Mouse (Mus musculus): Measurements from ENCODE around the gene Hoxa6. TPM values are rescaled to one million over a fixed set of nuclear protein-coding genes. Genes with fewer than 3 reads are reported as not detected.
A peak's percentile ranks its signal among the peaks of the same experiment; 100 is the strongest.

Hoxa6 gene
- polyA plus RNA-seq (2016; fragmentation: Nextera tagmentation; extraction: Ambion mirVana), result not detected in 2 replicates

DNA sequence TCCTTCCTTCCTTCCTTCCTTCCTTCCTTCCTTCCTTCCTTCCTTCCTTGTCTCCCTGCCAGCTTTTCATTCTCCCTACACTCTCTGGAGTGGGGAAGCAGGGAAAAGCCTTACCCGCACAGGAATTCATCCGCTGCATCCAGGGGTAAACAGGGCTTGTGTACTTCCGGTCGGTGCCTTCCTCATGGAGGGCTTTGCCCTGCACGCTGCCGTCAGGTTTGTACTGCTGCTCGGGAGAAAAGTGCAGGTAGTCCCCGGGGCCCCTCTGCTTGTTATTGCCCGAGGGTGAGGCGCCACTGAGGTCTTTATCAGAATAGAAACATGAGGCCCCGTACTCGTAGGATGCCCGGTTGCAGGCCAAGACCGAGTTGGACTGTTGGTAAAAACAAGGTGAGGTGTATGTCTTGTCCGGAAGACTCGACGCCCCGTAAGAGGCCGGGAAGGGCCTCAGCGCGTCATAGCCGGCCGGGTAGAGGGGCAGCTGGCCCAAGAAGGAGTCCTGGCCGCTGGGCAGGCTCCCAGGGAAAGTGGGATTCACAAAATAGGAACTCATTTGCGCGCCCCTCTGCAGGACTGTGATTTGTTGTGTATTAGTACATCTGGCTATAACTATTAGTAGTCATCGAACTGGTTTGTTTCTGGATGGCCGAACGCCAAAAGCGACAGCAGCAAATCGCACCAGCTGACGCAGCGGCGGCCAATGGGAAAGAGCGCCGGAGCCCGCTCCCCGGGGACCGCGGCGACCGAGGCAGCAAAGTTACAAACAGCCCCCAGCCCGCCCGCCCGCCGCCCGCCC is at the start of gene Hoxa6:
TSS of gene Hoxa6 (minus strand) at position 651 of the 796 bp plus-strand sequence.
- H3K36me3 ChIP-seq, result no peaks in the 10 kb centered on the region
- H3K27me3 ChIP-seq (replicated peaks), result peaks cover 98% of the 10 kb centered on the region
- peak within 1 kb of the TSS; percentile 49 for H3K4me2 ChIP-seq
- H3K27ac ChIP-seq (ENCODE audit: poor library complexity, severe bottlenecking), result no peak within 1 kb of the TSS
- H3K4me3 ChIP-seq, result peak within 1 kb of the TSS; percentile 25
- no peak for ATAC-seq (ENCODE audit: insufficient number of reproducible peaks, low FRiP score)
- H3K9ac ChIP-seq, result no peak within 1 kb of the TSS
- WGBS, result 1% methylated on average over 47 of the region's 47 CpGs
- H3K4me1 ChIP-seq (replicated peaks), result peaks cover 30% of the 10 kb centered on the region
- H3K9me3 ChIP-seq (replicated peaks), result no peaks in the 10 kb centered on the region

DNA sequence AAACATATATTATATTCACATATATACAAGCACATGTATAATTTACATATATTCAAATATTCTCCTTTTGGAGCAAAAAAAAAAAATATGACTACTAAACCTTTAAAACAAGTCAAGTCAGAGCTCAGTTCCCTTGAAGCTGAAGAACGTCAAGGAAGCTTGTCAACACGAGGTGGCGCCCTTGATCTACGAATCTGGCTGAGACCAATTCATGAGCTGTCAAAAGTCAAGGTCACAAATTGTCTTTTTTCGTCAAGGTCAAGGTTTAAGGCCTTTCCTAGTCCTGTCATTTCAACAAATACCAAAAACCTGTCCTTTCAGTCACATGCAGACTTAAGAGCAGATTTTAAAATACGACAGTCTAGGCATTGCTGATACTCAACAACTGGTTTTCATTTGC is 48.4 kb upstream of the Hoxa6 start:
- under 1% methylated on average over 6 of the region's 6 CpGs for WGBS

DNA sequence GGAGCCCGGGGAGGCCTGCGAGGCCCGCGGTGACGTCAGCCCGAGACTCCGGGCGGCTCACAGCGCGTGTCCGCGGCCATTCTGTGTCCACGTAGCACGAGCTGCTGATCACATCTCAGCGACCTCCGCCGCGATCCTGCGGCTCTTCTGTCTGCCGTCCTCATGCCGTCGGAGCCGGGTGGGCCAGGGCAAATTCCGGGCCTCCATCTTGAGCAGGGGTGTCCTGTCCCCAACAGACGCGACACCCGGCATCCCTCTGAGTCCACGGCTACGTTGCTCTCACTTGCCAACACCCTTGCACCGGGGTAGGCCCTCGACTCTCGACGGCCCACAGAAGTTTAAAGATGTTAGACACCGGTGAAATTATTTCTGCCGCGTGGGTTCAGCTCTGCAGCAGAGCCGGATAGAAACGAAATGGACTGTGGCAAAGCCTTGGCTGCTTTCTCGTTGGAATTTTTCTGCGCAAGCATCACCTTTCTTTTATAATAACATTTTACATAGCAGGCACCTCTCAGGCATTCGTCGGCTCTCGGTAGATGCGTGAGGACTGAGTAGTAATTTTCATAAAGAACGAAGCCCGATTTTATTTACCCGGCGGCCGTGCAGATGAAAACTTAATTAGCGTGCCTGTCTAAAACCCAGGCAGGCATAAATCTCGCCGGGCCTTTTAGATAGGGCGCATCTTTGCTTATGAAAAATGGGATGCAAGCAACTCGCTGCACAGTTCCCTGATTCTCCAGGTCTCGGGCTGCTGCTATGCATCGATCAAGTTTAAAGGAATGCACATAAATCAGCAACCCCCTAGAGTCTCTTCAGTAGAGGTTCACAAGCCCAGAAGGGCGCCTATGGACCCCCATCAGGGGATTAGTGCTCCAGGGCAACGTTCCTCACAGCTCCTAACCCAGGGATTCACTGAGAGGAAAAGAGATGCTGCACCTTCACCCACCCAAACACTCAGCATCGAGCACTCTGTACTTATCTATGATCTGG is 45.3 kb upstream of the Hoxa6 start:
- under 1% methylated on average over 59 of the region's 59 CpGs for WGBS
- no peak for ATAC-seq (ENCODE audit: insufficient number of reproducible peaks, low FRiP score)
- H3K4me3 ChIP-seq, result 0 out of 2 replicates have a peak overlapping the region, but pooled peaks have one; percentile 1
- no peak overlapping the region for H3K9ac ChIP-seq
- H3K27me3 ChIP-seq (replicated peaks), result peaks cover 78% of the 10 kb centered on the region
- H3K4me1 ChIP-seq (replicated peaks), result peaks cover 4% of the 10 kb centered on the region; the same call in 1 of the 2 replicates
- peak overlapping the region; percentile 14; the same call in 1 of the 2 replicates for H3K4me2 ChIP-seq
- no peaks in the 10 kb centered on the region for H3K36me3 ChIP-seq
- no peaks in the 10 kb centered on the region for H3K9me3 ChIP-seq (replicated peaks)
- H3K27ac ChIP-seq (ENCODE audit: poor library complexity, severe bottlenecking), result no peak overlapping the region

More for the DNA sequence above, 48.4 kb upstream of the Hoxa6 start:
- no peak overlapping the region for H3K4me3 ChIP-seq
- no peaks in the 10 kb centered on the region for H3K36me3 ChIP-seq
- ATAC-seq (ENCODE audit: insufficient number of reproducible peaks, low FRiP score), result no peak
- no peak overlapping the region for H3K27ac ChIP-seq (ENCODE audit: poor library complexity, severe bottlenecking)
- no peak overlapping the region for H3K9ac ChIP-seq
- H3K4me1 ChIP-seq (replicated peaks), result peaks cover 17% of the 10 kb centered on the region; the same call in 1 of the 2 replicates
- no peak overlapping the region for H3K4me2 ChIP-seq
- H3K9me3 ChIP-seq (replicated peaks), result no peaks in the 10 kb centered on the region
- peaks cover 77% of the 10 kb centered on the region for H3K27me3 ChIP-seq (replicated peaks)

DNA sequence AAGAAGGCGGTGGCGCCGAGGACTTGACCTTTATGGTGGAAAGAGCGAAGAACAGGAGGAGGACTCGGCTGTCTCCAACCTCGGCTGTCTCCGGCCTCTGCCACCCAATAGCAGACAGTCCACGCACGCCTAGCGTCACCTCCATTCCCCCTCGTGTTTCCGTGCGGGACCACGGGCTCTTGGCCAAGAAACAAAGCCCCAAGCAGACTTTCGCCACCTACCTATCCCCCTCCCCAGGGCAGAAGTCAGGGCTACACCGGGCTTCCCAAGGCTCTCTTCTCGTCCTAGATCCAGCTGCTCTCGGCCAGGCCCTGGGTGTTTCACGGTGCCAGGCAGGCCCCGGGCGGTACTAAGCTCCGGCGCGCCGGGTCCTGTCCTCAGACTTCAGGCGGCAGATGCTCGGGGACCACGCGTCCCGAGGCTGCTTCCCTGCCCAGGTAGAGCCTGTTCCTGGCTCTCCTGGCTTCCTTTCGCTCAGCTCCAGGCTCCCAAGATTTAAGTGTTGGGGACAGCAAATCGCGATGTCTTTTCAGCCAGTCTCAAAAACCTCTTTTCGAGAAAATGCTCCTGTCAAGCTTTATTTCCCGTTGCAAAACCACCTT is 44.4 kb upstream of the Hoxa6 start:
- Histone ChIP-seq H3K27ac (ENCODE audit: poor library complexity, severe bottlenecking) (no peak overlapping the region), H3K4me3 (0 out of 2 replicates have a peak overlapping the region, but pooled peaks have one; percentile 1), H3K27me3 (replicated peaks) (peaks cover 79% of the 10 kb centered on the region), H3K9ac (no peak overlapping the region), H3K36me3 (no peaks in the 10 kb centered on the region), H3K4me2 (no peak overlapping the region), H3K9me3 (replicated peaks) (no peaks in the 10 kb centered on the region), H3K4me1 (replicated peaks) (peaks cover 4% of the 10 kb centered on the region; the same call in 1 of the 2 replicates)
- ATAC-seq (ENCODE audit: insufficient number of reproducible peaks, low FRiP score), result no peak
- under 1% methylated on average over 35 of the region's 35 CpGs for WGBS

DNA sequence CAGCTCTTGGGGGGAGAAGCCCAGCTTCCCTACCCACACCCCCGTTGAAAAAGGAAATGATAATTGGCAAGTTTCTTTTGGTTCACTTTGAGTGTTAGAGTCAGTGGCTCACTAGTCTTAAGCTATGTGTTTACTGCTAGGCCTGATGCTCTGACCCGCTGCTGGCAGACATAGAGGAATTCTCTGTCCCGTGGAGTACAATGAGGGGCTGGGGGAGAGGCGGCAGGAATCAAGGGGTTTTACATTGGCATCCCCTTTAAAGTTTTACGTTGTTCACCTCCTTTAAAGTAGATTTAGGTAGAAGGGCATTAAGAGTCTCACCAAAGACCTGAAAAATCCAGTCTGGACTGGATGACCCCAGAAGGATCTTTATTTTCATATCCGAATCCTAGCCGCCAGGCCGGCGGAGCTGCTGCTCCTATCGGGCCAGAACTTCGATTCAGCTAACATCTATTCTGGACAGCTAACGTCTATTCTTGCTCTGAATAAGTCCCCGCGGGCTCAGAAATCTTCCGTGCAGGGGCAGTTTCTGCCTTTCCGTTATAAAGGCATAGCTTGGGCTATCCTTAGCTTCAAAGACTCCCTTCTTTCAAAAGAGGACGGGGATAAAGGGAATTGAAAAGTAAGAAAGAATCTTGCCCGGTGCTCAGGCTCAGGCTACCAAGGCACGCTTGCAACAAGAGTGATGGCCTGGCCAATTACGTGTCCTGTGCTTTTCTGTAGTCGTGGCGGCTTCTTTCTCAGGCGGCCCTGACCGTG is 43.7 kb upstream of the Hoxa6 start:
- no peak overlapping the region for H3K4me2 ChIP-seq
- peaks cover 83% of the 10 kb centered on the region for H3K27me3 ChIP-seq (replicated peaks)
- no peaks in the 10 kb centered on the region for H3K9me3 ChIP-seq (replicated peaks)
- peaks cover 4% of the 10 kb centered on the region; the same call in 1 of the 2 replicates for H3K4me1 ChIP-seq (replicated peaks)
- H3K9ac ChIP-seq, result no peak overlapping the region
- ATAC-seq (ENCODE audit: insufficient number of reproducible peaks, low FRiP score), result no peak
- H3K36me3 ChIP-seq, result no peaks in the 10 kb centered on the region
- 2% methylated on average over 24 of the region's 24 CpGs for WGBS
- no peak overlapping the region for H3K27ac ChIP-seq (ENCODE audit: poor library complexity, severe bottlenecking)
- no peak overlapping the region for H3K4me3 ChIP-seq

- H3K27me3 ChIP-seq (replicated peaks), result peaks cover 85% of the 10 kb centered on the region
- no peak overlapping the region for H3K4me2 ChIP-seq
- no peak overlapping the region for H3K9ac ChIP-seq
- no peaks in the 10 kb centered on the region for H3K9me3 ChIP-seq (replicated peaks)
- no peaks in the 10 kb centered on the region for H3K36me3 ChIP-seq
- H3K4me1 ChIP-seq (replicated peaks), result peaks cover 6% of the 10 kb centered on the region; the same call in 1 of the 2 replicates
- no peak overlapping the region for H3K4me3 ChIP-seq
- no peak overlapping the region for H3K27ac ChIP-seq (ENCODE audit: poor library complexity, severe bottlenecking)
- 10% methylated on average over 7 of the region's 7 CpGs for WGBS
- ATAC-seq (ENCODE audit: insufficient number of reproducible peaks, low FRiP score), result no peak
Observed at GRCm38 (mm10) chr6:52251177-52251879, 42.8 kb upstream of the Hoxa6 start.

DNA sequence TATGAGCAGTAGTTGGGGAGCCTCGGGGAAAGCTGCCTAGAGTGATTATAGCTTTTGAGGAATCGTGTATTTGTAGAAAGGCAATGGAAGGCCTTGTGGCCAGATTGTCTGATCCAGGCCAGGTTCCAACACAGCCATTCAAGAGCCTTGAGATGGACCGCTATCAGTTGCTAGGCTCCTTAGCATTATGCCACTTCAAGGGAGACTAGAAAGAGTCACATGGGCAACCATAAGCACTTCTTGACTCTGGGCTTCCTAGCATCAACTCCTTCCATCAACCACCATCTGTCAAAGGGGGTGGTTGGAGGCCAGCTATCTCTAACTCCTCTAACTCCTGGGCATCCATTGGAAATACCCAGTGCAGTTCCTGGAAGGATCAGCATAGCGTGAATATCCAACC is 41.3 kb upstream of the Hoxa6 start:
- H3K4me2 ChIP-seq, result no peak overlapping the region
- 1% methylated on average over 4 of the region's 4 CpGs for WGBS

DNA sequence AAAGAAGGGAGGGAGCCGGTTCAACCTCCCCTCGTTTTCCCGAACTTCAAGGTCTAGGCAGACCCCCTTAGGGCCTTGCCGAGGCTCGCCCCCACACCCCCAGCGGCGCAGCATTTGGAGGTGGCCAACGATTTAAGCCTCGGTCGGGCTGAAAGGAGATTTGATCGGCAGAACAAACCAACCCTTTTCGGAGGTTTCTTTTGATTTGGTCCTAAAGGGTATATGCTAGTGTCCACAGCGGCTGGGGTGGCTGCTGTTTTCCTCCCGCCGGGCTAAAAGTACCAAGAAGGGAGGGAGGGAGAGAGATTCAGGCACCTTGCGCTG is 40.9 kb upstream of the Hoxa6 start:
- whole genome bisulfite sequencing, result 1% methylated on average over 16 of the region's 16 CpGs
- no peak overlapping the region for H3K4me3 ChIP-seq

More for the DNA sequence above, 41.3 kb upstream of the Hoxa6 start:
- Histone ChIP-seq H3K9me3 (replicated peaks) (no peaks in the 10 kb centered on the region), H3K36me3 (no peaks in the 10 kb centered on the region), H3K27me3 (replicated peaks) (peaks cover 92% of the 10 kb centered on the region), H3K4me3 (no peak overlapping the region), H3K27ac (ENCODE audit: poor library complexity, severe bottlenecking) (no peak overlapping the region), H3K4me1 (replicated peaks) (peaks cover 11% of the 10 kb centered on the region; the same call in 1 of the 2 replicates), H3K9ac (no peak overlapping the region)
- no peak for ATAC-seq (ENCODE audit: insufficient number of reproducible peaks, low FRiP score)

GRCm38 (mm10) chr6:52248638-52249414 is 40.3 kb upstream of the Hoxa6 start:
- H3K4me2 ChIP-seq, result no peak overlapping the region; the same call in 1 of the 2 replicates
- peaks cover 12% of the 10 kb centered on the region; the same call in 1 of the 2 replicates for H3K4me1 ChIP-seq (replicated peaks)
- H3K9me3 ChIP-seq (replicated peaks), result no peaks in the 10 kb centered on the region
- ATAC-seq (ENCODE audit: insufficient number of reproducible peaks, low FRiP score), result no peak
- H3K36me3 ChIP-seq, result no peaks in the 10 kb centered on the region
- H3K27me3 ChIP-seq (replicated peaks), result peaks cover 95% of the 10 kb centered on the region
- no peak overlapping the region for H3K27ac ChIP-seq (ENCODE audit: poor library complexity, severe bottlenecking)
- WGBS, result under 1% methylated on average over 27 of the region's 27 CpGs
- no peak overlapping the region for H3K9ac ChIP-seq
- no peak overlapping the region for H3K4me3 ChIP-seq

More for the DNA sequence above, 40.9 kb upstream of the Hoxa6 start:
- H3K4me1 ChIP-seq (replicated peaks), result peaks cover 12% of the 10 kb centered on the region; the same call in 1 of the 2 replicates
- no peak overlapping the region for H3K9ac ChIP-seq
- peaks cover 95% of the 10 kb centered on the region for H3K27me3 ChIP-seq (replicated peaks)
- H3K9me3 ChIP-seq (replicated peaks), result no peaks in the 10 kb centered on the region
- no peak overlapping the region for H3K27ac ChIP-seq (ENCODE audit: poor library complexity, severe bottlenecking)
- no peak overlapping the region; the same call in 1 of the 2 replicates for H3K4me2 ChIP-seq
- H3K36me3 ChIP-seq, result no peaks in the 10 kb centered on the region
- ATAC-seq (ENCODE audit: insufficient number of reproducible peaks, low FRiP score), result no peak

Data from heart, embryonic 12.5 days (tissue).